Mouse (Mus musculus): ENCODE data around the gene Klhl42. TPM values are rescaled to one million over a fixed set of nuclear protein-coding genes. Genes with fewer than 3 reads are reported as not detected.

Klhl42 gene
- polyA plus RNA-seq, 1 experiment from 2014 or later = 9.7 TPM

GRCm38 (mm10) chr6:147118190-147118589 lies 27.0 kb downstream of the Klhl42 start:
- no peak overlapping the region for H3K4me2 ChIP-seq (ENCODE audit: low read depth, low read length)
- no peaks in the 10 kb centered on the region for H3K4me1 ChIP-seq (ENCODE audit: control insufficient read depth, insufficient read depth, low read length)
- 93% methylated on average over 3 of the region's 3 CpGs for WGBS
- H3K4me3 ChIP-seq (ENCODE audit: low read depth, low read length) = no peak overlapping the region
- no peaks in the 10 kb centered on the region for H3K9me3 ChIP-seq (ENCODE audit: control insufficient read depth, low read length)
- no peaks in the 10 kb centered on the region for H3K36me3 ChIP-seq (ENCODE audit: control insufficient read depth, insufficient read depth, low read length)
- ATAC-seq (ENCODE audit: low read depth) = no peak
- H3K27ac ChIP-seq (ENCODE audit: low read depth, low read length) = no peak overlapping the region
- no peaks in the 10 kb centered on the region for H3K27me3 ChIP-seq (ENCODE audit: control insufficient read depth, insufficient read depth, low read length)
- H3K9ac ChIP-seq (replicated peaks; ENCODE audit: low read depth, low read length) = no peak overlapping the region

- H3K4me2 ChIP-seq (ENCODE audit: low read depth, low read length) = no peak overlapping the region
- H3K4me1 ChIP-seq (ENCODE audit: control insufficient read depth, insufficient read depth, low read length) = no peaks in the 10 kb centered on the region
- H3K36me3 ChIP-seq (ENCODE audit: control insufficient read depth, insufficient read depth, low read length) = no peaks in the 10 kb centered on the region
- H3K4me3 ChIP-seq (ENCODE audit: low read depth, low read length) = no peak overlapping the region
- no peaks in the 10 kb centered on the region for H3K9me3 ChIP-seq (ENCODE audit: control insufficient read depth, low read length)
- no peak overlapping the region for H3K9ac ChIP-seq (replicated peaks; ENCODE audit: low read depth, low read length)
- WGBS = 59% methylated on average over 6 of the region's 6 CpGs
- no peak for ATAC-seq (ENCODE audit: low read depth)
- H3K27me3 ChIP-seq (ENCODE audit: control insufficient read depth, insufficient read depth, low read length) = no peaks in the 10 kb centered on the region
- H3K27ac ChIP-seq (ENCODE audit: low read depth, low read length) = no peak overlapping the region
Measured at GRCm38 (mm10) chr6:147121320-147121719, 30.1 kb downstream of the Klhl42 start.

GRCm38 (mm10) chr6:147127239-147127638 lies 36.1 kb downstream of the Klhl42 start:
- no peaks in the 10 kb centered on the region for H3K4me1 ChIP-seq (ENCODE audit: control insufficient read depth, insufficient read depth, low read length)
- no peak overlapping the region for H3K4me3 ChIP-seq (ENCODE audit: low read depth, low read length)
- no peak for ATAC-seq (ENCODE audit: low read depth)
- no peaks in the 10 kb centered on the region for H3K9me3 ChIP-seq (ENCODE audit: control insufficient read depth, low read length)
- 91% methylated on average over 10 of the region's 10 CpGs for WGBS
- no peaks in the 10 kb centered on the region for H3K36me3 ChIP-seq (ENCODE audit: control insufficient read depth, insufficient read depth, low read length)
- H3K27me3 ChIP-seq (ENCODE audit: control insufficient read depth, insufficient read depth, low read length) = no peaks in the 10 kb centered on the region
- H3K27ac ChIP-seq (ENCODE audit: low read depth, low read length) = no peak overlapping the region
- H3K4me2 ChIP-seq (ENCODE audit: low read depth, low read length) = no peak overlapping the region
- H3K9ac ChIP-seq (replicated peaks; ENCODE audit: low read depth, low read length) = no peak overlapping the region

- Histone ChIP-seq H3K4me3 (ENCODE audit: low read depth, low read length) (no peak overlapping the region), H3K9ac (replicated peaks; ENCODE audit: low read depth, low read length) (no peak overlapping the region), H3K36me3 (ENCODE audit: control insufficient read depth, insufficient read depth, low read length) (no peaks in the 10 kb centered on the region), H3K4me1 (ENCODE audit: control insufficient read depth, insufficient read depth, low read length) (no peaks in the 10 kb centered on the region), H3K27ac (ENCODE audit: low read depth, low read length) (no peak overlapping the region), H3K9me3 (ENCODE audit: control insufficient read depth, low read length) (no peaks in the 10 kb centered on the region), H3K27me3 (ENCODE audit: control insufficient read depth, insufficient read depth, low read length) (no peaks in the 10 kb centered on the region), H3K4me2 (ENCODE audit: low read depth, low read length) (no peak overlapping the region)
- 78% methylated on average over 3 of the region's 3 CpGs for WGBS
- no peak for ATAC-seq (ENCODE audit: low read depth)
Measured at GRCm38 (mm10) chr6:147138260-147138659, 47.1 kb downstream of the Klhl42 start.

- Histone ChIP-seq H3K36me3 (ENCODE audit: control insufficient read depth, insufficient read depth, low read length) (no peaks in the 10 kb centered on the region), H3K9ac (replicated peaks; ENCODE audit: low read depth, low read length) (no peak overlapping the region), H3K4me1 (ENCODE audit: control insufficient read depth, insufficient read depth, low read length) (no peaks in the 10 kb centered on the region), H3K4me2 (ENCODE audit: low read depth, low read length) (no peak overlapping the region), H3K9me3 (ENCODE audit: control insufficient read depth, low read length) (no peaks in the 10 kb centered on the region), H3K27ac (ENCODE audit: low read depth, low read length) (no peak overlapping the region), H3K4me3 (ENCODE audit: low read depth, low read length) (no peak overlapping the region), H3K27me3 (ENCODE audit: control insufficient read depth, insufficient read depth, low read length) (no peaks in the 10 kb centered on the region)
- ATAC-seq (ENCODE audit: low read depth) = no peak
- WGBS = 89% methylated on average over 7 of the region's 7 CpGs
Measured at GRCm38 (mm10) chr6:147140600-147141154, 49.5 kb downstream of the Klhl42 start.

GRCm38 (mm10) chr6:147144664-147145063 lies 53.5 kb downstream of the Klhl42 start:
- Histone ChIP-seq H3K27ac (ENCODE audit: low read depth, low read length) (no peak overlapping the region), H3K9ac (replicated peaks; ENCODE audit: low read depth, low read length) (no peak overlapping the region), H3K4me3 (ENCODE audit: low read depth, low read length) (no peak overlapping the region), H3K27me3 (ENCODE audit: control insufficient read depth, insufficient read depth, low read length) (no peaks in the 10 kb centered on the region), H3K36me3 (ENCODE audit: control insufficient read depth, insufficient read depth, low read length) (no peaks in the 10 kb centered on the region), H3K4me1 (ENCODE audit: control insufficient read depth, insufficient read depth, low read length) (no peaks in the 10 kb centered on the region), H3K4me2 (ENCODE audit: low read depth, low read length) (no peak overlapping the region), H3K9me3 (ENCODE audit: control insufficient read depth, low read length) (no peaks in the 10 kb centered on the region)
- 91% methylated on average over 5 of the region's 5 CpGs for WGBS
- no peak for ATAC-seq (ENCODE audit: low read depth)

- Histone ChIP-seq H3K27me3 (ENCODE audit: control insufficient read depth, insufficient read depth, low read length) (no peaks in the 10 kb centered on the region), H3K4me2 (ENCODE audit: low read depth, low read length) (no peak overlapping the region), H3K4me1 (ENCODE audit: control insufficient read depth, insufficient read depth, low read length) (no peaks in the 10 kb centered on the region), H3K9me3 (ENCODE audit: control insufficient read depth, low read length) (no peaks in the 10 kb centered on the region), H3K27ac (ENCODE audit: low read depth, low read length) (no peak overlapping the region), H3K9ac (replicated peaks; ENCODE audit: low read depth, low read length) (no peak overlapping the region), H3K4me3 (ENCODE audit: low read depth, low read length) (no peak overlapping the region), H3K36me3 (ENCODE audit: control insufficient read depth, insufficient read depth, low read length) (no peaks in the 10 kb centered on the region)
- ATAC-seq (ENCODE audit: low read depth) = peak; percentile 93
- WGBS = 14% methylated on average over 2 of the region's 2 CpGs
Measured at GRCm38 (mm10) chr6:147145277-147145676, 54.1 kb downstream of the Klhl42 start.

- 59% methylated on average over 10 of the region's 10 CpGs for whole genome bisulfite sequencing
- no peak overlapping the region for H3K27ac ChIP-seq (ENCODE audit: low read depth, low read length)
- H3K36me3 ChIP-seq (ENCODE audit: control insufficient read depth, insufficient read depth, low read length) = no peaks in the 10 kb centered on the region
- no peak overlapping the region for H3K4me2 ChIP-seq (ENCODE audit: low read depth, low read length)
- H3K4me3 ChIP-seq (ENCODE audit: low read depth, low read length) = no peak overlapping the region
- no peaks in the 10 kb centered on the region for H3K4me1 ChIP-seq (ENCODE audit: control insufficient read depth, insufficient read depth, low read length)
- no peak for ATAC-seq (ENCODE audit: low read depth)
- no peak overlapping the region for H3K9ac ChIP-seq (replicated peaks; ENCODE audit: low read depth, low read length)
- H3K9me3 ChIP-seq (ENCODE audit: control insufficient read depth, low read length) = no peaks in the 10 kb centered on the region
- no peaks in the 10 kb centered on the region for H3K27me3 ChIP-seq (ENCODE audit: control insufficient read depth, insufficient read depth, low read length)
Measured at GRCm38 (mm10) chr6:147145753-147146152, 54.6 kb downstream of the Klhl42 start.

GRCm38 (mm10) chr6:147151069-147151468 lies 59.9 kb downstream of the Klhl42 start:
- no peak overlapping the region for H3K27ac ChIP-seq (ENCODE audit: low read depth, low read length)
- no peaks in the 10 kb centered on the region for H3K9me3 ChIP-seq (ENCODE audit: control insufficient read depth, low read length)
- no peak overlapping the region for H3K9ac ChIP-seq (replicated peaks; ENCODE audit: low read depth, low read length)
- no peak for ATAC-seq (ENCODE audit: low read depth)
- H3K4me3 ChIP-seq (ENCODE audit: low read depth, low read length) = no peak overlapping the region
- no peaks in the 10 kb centered on the region for H3K27me3 ChIP-seq (ENCODE audit: control insufficient read depth, insufficient read depth, low read length)
- H3K36me3 ChIP-seq (ENCODE audit: control insufficient read depth, insufficient read depth, low read length) = no peaks in the 10 kb centered on the region
- no peak overlapping the region for H3K4me2 ChIP-seq (ENCODE audit: low read depth, low read length)
- no peaks in the 10 kb centered on the region for H3K4me1 ChIP-seq (ENCODE audit: control insufficient read depth, insufficient read depth, low read length)
- WGBS = 81% methylated on average over 6 of the region's 6 CpGs

Measured in neural tube, embryonic 14.5 days (tissue).